Mouse (Mus musculus): ENCODE results near the gene Gjc3.
"Not testable (repeated sequence)": the region's sequence is repeated elsewhere in the genome, so short reads cannot be mapped to it uniquely, and the experiment has no call there.

The Gjc3 gene

DNA sequence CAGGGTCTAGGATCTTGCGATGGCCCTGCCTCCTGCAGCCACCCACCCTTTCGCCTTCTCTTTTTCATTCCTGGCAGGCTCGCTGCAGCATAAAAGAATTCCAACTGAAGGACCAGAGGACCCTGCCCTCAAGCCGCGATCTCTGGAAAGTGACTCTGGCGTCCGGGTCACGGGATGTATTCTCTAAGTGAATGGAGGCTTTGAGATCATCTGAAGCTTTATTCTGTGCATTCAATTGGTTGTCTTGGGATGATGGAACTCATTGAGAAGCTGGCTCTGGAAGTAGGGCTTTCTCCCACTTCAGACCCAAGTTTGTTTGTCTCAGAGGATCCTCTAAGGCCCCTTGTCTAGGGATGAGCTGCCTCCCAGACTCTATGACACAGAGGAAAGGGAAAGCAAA lies at the start of gene Gjc3:
TSS of gene Gjc3 (minus strand) at position 154 of the 400 bp plus-strand sequence.
- DNase-seq (ENCODE audit: low spot score in 2 of 2): no peak

- no peak for DNase-seq (ENCODE audit: low spot score in 2 of 2)
Observed at GRCm38 (mm10) chr5:138012382-138012781, 49.5 kb upstream of the Gjc3 start.

GRCm38 (mm10) chr5:138009437-138009836 lies 46.5 kb upstream of the Gjc3 start:
- DNase-seq (ENCODE audit: low spot score in 2 of 2): no peak

- DNase-seq (ENCODE audit: low spot score in 2 of 2): no peak
Observed at GRCm38 (mm10) chr5:137986351-137986750, 23.5 kb upstream of the Gjc3 start.

GRCm38 (mm10) chr5:137981300-137981699 lies 18.4 kb upstream of the Gjc3 start, which contains the start of gene Azgp1:
TSS of gene Azgp1 (plus strand) at chr5:137981520.
- no peak for DNase-seq (ENCODE audit: low spot score in 2 of 2)

GRCm38 (mm10) chr5:137979081-137979480 lies 16.2 kb upstream of the Gjc3 start:
- DNase-seq (ENCODE audit: low spot score in 2 of 2): no peak

GRCm38 (mm10) chr5:137977291-137977690 lies 14.4 kb upstream of the Gjc3 start:
- no peak for DNase-seq (ENCODE audit: low spot score in 2 of 2)

DNA sequence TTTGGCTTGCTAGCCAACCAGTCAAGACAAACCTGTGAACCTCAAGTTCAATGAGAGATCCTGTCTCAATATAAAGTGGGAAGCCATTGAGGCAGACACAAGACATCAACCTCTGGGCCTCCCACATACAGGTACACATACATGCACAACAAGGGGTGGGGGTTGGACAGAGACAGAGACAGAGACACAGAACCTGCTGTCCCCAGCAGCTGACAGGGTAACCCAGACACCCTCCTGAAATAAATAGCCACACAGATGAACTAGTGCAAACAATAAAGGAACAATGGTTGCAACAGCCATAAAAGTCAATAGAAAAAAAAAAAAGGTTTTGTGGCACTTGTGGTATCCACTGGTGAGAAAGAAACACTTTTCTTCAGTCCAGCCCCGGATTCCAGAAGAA lies 12.5 kb upstream of the Gjc3 start:
- no peak for DNase-seq (ENCODE audit: low spot score in 2 of 2)

GRCm38 (mm10) chr5:137974724-137975123 lies 11.8 kb upstream of the Gjc3 start:
- no peak for DNase-seq (ENCODE audit: low spot score in 2 of 2)

DNA sequence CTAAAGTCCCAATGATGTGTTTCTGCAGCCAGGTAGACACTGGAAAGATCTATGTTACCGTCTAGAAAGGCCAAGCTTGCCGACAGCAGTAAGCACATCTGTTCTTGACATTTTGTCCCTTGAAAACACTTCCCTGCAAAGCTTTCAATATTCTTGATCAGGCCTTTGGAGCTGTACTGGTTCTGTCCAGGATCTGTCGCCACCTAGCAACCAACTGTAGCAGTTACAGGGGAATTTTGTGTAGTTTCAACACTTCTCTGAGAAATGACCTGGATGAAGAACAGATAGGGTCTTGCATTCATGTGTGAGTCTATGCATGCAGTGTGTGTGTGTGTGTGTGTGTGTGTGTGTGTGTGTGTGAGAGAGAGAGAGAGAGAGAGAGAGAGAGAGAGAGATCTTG lies 10.8 kb upstream of the Gjc3 start:
- DNase-seq (ENCODE audit: low spot score in 2 of 2): no peak

DNA sequence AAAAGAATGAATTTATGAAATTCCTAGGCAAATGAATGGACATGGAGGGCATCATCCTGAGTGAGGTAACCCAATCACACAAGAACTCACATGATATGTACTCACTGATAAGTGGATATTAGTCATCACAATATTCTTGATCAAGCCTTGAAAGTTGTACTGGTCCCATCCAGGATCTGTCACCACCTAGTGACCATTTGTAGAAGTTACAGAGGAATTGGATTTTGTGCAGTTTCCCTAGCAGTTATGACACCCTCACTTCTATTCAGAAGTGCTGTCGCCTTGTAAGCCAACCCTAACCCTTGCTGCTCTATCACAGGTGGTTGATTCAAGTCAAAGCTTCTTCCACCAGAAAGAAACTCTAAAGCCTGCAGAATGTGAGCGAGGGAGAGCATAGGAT lies 10.3 kb upstream of the Gjc3 start:
- no peak for DNase-seq (ENCODE audit: low spot score in 2 of 2)

DNA sequence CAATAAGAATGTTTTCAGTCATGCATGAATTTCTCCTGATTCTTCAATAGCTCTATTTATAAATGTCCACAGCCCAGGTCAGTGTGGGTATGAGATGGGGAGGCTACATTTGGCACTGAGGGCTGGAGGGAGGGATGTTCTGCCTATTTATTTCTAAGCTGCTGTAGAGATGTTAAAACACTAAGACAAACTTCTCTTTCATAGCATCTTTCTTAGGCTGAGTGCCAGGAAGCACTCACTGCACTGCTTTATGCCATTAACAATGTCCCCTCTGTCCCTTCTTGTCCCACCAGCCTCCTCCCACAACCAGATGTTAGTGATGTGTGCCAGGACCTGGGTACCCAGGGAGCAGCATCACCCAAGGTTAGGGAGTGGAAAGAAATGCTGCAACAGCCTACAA lies 3.6 kb upstream of the Gjc3 start:
- no peak for DNase-seq (ENCODE audit: low spot score in 2 of 2)

GRCm38 (mm10) chr5:137956404-137956803 lies 6.5 kb downstream of the Gjc3 start:
- no peak for DNase-seq (ENCODE audit: low spot score in 2 of 2)

- DNase-seq (ENCODE audit: low spot score in 2 of 2): no peak
Observed at GRCm38 (mm10) chr5:137951218-137951617, 11.7 kb downstream of the Gjc3 start.

DNA sequence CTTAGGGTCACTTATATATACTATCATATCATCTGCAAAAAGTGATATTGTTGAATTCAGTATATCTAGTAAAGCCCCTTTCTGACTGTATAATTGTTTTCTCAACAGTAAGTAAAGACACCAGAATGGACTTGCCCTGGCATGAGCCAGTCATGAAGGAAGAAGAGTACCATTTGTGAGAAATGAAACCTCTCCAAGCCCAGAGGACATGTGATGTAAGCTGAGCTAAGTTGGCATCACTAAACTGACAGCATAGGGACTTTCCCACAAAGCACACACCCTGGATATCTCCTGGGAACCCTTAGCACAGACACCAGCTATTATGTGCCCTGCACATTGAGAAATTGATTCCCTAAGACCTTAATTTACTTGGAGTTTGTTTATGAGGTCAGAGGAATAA lies 15.6 kb downstream of the Gjc3 start:
- no peak for DNase-seq (ENCODE audit: low spot score in 2 of 2)

DNA sequence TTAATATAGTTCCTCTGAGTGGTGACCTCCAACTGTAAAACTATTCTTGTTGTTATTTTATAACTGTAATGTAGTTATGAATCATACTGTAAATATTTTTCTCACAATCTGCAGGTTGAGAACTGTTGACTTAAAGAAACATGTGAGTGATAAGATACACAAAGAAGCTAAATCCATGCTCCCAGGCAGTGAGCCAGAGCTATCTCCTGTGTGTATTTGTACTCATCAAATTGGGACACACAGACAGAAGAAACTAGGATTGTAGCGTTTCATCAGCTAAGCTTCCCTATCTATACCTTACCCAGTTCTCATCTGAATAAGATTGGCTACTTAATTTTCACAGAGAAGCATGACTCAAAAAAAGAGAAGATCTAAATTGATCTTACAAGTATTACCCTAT lies 19.8 kb downstream of the Gjc3 start:
- DNase-seq (ENCODE audit: low spot score in 2 of 2): no peak

- DNase-seq (ENCODE audit: low spot score in 2 of 2): no peak
Observed at GRCm38 (mm10) chr5:137940948-137941347, 21.9 kb downstream of the Gjc3 start.

DNA sequence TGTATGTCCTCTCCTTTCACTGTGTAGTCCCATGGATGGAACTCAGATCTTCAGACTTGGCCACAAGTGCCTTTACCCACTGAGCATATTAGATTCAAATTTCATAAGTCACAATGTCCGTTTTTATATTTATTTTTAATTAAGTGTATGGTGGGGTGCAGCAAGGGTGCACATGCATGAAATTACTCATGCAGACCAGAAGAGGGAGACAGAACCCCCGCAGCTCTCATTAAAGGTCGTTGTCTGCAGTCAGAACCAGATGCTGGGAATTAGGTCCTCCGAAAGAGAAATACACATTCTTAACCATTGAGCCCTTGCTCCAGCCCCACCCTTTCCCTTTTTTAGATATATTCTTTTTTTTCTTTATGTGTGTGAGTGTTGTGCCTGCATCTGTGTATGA lies 25.7 kb downstream of the Gjc3 start:
- no peak for DNase-seq (ENCODE audit: low spot score in 2 of 2)

DNA sequence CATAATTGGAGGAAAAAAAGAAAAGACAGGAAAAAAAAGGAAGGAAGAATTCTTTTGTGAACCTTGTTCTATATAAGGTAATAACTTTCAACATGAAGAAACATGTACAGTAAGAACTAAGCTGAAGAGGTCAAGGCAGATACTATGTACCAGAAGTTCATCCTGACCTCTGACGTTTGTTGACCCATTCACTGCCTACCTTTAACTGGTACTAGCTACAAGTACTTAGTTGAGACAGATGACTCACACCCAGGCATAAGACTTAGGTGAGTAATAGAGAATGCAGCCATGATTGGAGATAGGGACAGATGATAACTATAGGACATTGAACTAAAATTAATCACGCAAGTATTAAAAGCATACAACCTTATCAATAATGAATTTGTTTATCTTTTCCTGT lies 26.4 kb downstream of the Gjc3 start:
- no peak for DNase-seq (ENCODE audit: low spot score in 2 of 2)

- not testable (repeated sequence) for DNase-seq (ENCODE audit: low spot score in 2 of 2)
Observed at GRCm38 (mm10) chr5:137933934-137934333, 29.0 kb downstream of the Gjc3 start.

- DNase-seq (ENCODE audit: low spot score in 2 of 2): no peak
Observed at GRCm38 (mm10) chr5:137928439-137928838, 34.5 kb downstream of the Gjc3 start.

- DNase-seq (ENCODE audit: low spot score in 2 of 2): no peak
Observed at GRCm38 (mm10) chr5:137922171-137922570, 40.7 kb downstream of the Gjc3 start.

DNA sequence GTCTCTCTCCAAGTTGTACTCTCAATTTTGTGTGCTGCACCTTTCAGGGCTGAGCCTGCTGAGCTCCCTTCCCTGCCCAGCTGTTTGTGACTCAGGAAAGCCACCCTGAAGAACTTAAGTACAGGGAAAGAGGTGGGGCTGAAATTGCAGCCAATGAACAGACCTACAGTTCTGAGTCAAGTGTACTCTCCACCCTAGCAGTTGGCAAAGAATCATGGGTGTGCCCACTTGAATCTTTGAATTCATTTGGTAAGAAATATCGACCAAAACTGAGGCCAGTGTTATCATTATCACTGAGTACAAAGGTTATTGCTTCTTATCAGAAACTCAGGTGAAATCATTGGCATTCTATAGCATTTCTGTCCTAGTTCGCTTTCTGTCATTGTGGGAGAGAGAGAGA lies 41.4 kb downstream of the Gjc3 start, which contains the start of gene Cyp3a13:
TSS of gene Cyp3a13 (minus strand) at position 88 of the 400 bp plus-strand sequence.
- DNase-seq (ENCODE audit: low spot score in 2 of 2): no peak

- DNase-seq (ENCODE audit: low spot score in 2 of 2): no peak
Observed at GRCm38 (mm10) chr5:137915550-137915949, 47.3 kb downstream of the Gjc3 start.

- DNase-seq (ENCODE audit: low spot score in 2 of 2): no peak
Observed at GRCm38 (mm10) chr5:137914508-137914907, 48.4 kb downstream of the Gjc3 start.

Measured in cerebellum, postnatal 4 days (tissue).